9 mouse cellular contexts compared by ENCODE assay signal in genomic region chr4:41136454-41136805, GRCm38 (mm10). TPM values are rescaled to one million over a fixed set of nuclear protein-coding genes. Genes with fewer than 3 reads are reported as not detected.
A peak's percentile ranks its signal among the peaks of the same experiment; 100 is the strongest.
DNase-seq lines count a peak whose midpoint lies in the region; ATAC-seq and TF ChIP-seq lines count a peak whose summit lies in the region.
"Had no signal": no experiment of that assay in that cellular context is flagged by ENCODE, and none has a peak within 500 bp of the region (broad histone marks: within the 10 kb centered on the region; RNA-seq: fewer than 3 reads in every experiment).

No protein-coding gene starts in this region.

- peak overlapping the region; percentile 66 for H3K4me2 ChIP-seq in forebrain, postnatal 0 days (ENCODE audit: low read depth)
- peak overlapping the region; percentile 84 for H3K4me2 ChIP-seq in hindbrain, embryonic 16.5 days (ENCODE audit: low read length)
- peak overlapping the region; percentile 71 for H3K4me2 ChIP-seq in liver, embryonic 16.5 days (ENCODE audit: low read depth, low read length)

- no peaks in the 10 kb centered on the region for H3K9me3 ChIP-seq in forebrain, postnatal 0 days (ENCODE audit: low read length)
- H3K9me3 ChIP-seq in hindbrain, embryonic 16.5 days (ENCODE audit: control insufficient read depth, low read length): no peaks in the 10 kb centered on the region
- H3K9me3 ChIP-seq in liver, embryonic 16.5 days (replicated peaks; ENCODE audit: control insufficient read depth, low read length): no peaks in the 10 kb centered on the region

- H3K36me3 ChIP-seq in forebrain, postnatal 0 days (ENCODE audit: insufficient read depth): no peaks in the 10 kb centered on the region
- H3K36me3 ChIP-seq in hindbrain, embryonic 16.5 days (ENCODE audit: control insufficient read depth, insufficient read depth, low read length): no peaks in the 10 kb centered on the region
- H3K36me3 ChIP-seq in liver, embryonic 16.5 days (ENCODE audit: control insufficient read depth, insufficient read depth): peaks cover 7% of the 10 kb centered on the region; the same call in 1 of the 2 replicates

- intact Hi-C loops in left cerebral cortex, postnatal 25 days (cut with DNase I): no loop called here

- no peak for TF ChIP-seq POLR2A in bone marrow macrophage, adult 2 months (IDR thresholded peaks at IDR 0.05; ENCODE audit: borderline replicate concordance, low read depth, low read length)

- H3K27me3 ChIP-seq in forebrain, postnatal 0 days (ENCODE audit: insufficient read depth, low read length): no peaks in the 10 kb centered on the region
- no peaks in the 10 kb centered on the region for H3K27me3 ChIP-seq in hindbrain, embryonic 16.5 days (replicated peaks; ENCODE audit: control insufficient read depth, insufficient read depth, low read length)
- H3K27me3 ChIP-seq in liver, embryonic 16.5 days (ENCODE audit: control insufficient read depth, insufficient read depth, low read depth, low read length): no peaks in the 10 kb centered on the region

- peak; percentile 3; the same call in 1 of the 2 replicates for ATAC-seq in frontal cortex, adult (ENCODE audit: low TSS enrichment)
- peak; percentile 1 for ATAC-seq in forebrain, postnatal 0 days
- ATAC-seq in hindbrain, embryonic 16.5 days: peak; percentile 19; the same call in 1 of the 2 replicates
- ATAC-seq in liver, embryonic 16.5 days (ENCODE audit: low read depth): peak; percentile 14

- H3K9ac ChIP-seq in forebrain, postnatal 0 days: peak overlapping the region; percentile 94
- H3K9ac ChIP-seq in hindbrain, embryonic 16.5 days (ENCODE audit: low read depth, low read length): peak overlapping the region; percentile 100
- H3K9ac ChIP-seq in liver, embryonic 16.5 days (ENCODE audit: low read depth, low read length): peak overlapping the region; percentile 98

- H3K4me1 ChIP-seq in bone marrow macrophage, adult 2 months (ENCODE audit: control insufficient read depth, insufficient read depth, low read length): peaks cover 27% of the 10 kb centered on the region
- peaks cover 10% of the 10 kb centered on the region; the same call in 1 of the 2 replicates for H3K4me1 ChIP-seq in forebrain, postnatal 0 days (ENCODE audit: insufficient read depth)
- H3K4me1 ChIP-seq in hindbrain, embryonic 16.5 days (ENCODE audit: control insufficient read depth, insufficient read depth, low read depth, low read length): peaks cover 8% of the 10 kb centered on the region
- H3K4me1 ChIP-seq in liver, embryonic 16.5 days (ENCODE audit: control insufficient read depth, low read depth, low read length): peaks cover 32% of the 10 kb centered on the region

- TF ChIP-seq CTCF in bone marrow macrophage, adult 2 months (IDR thresholded peaks at IDR 0.05; ENCODE audit: low read depth, low read length): no peak
- no peak for TF ChIP-seq CTCF in forebrain, postnatal 0 days (IDR thresholded peaks at IDR 0.05; ENCODE audit: low read depth)

- H3K27ac ChIP-seq in bone marrow macrophage, adult 2 months (ENCODE audit: insufficient read depth, low read depth, low read length): peak overlapping the region; percentile 84
- H3K27ac ChIP-seq in forebrain, postnatal 0 days (ENCODE audit: low read depth, low read length): peak overlapping the region; percentile 96
- H3K27ac ChIP-seq in hindbrain, embryonic 16.5 days (ENCODE audit: low read depth, low read length): peak overlapping the region; percentile 97
- peak overlapping the region; percentile 95 for H3K27ac ChIP-seq in liver, embryonic 16.5 days (ENCODE audit: low read length)

- WGBS in forebrain, postnatal 0 days: 0% methylated on average over 4 of the region's 4 CpGs
- WGBS in hindbrain, embryonic 16.5 days: 0% methylated on average over 4 of the region's 4 CpGs
- 1% methylated on average over 4 of the region's 4 CpGs for WGBS in liver, embryonic 16.5 days (ENCODE audit: insufficient replicate concordance)

- peak overlapping the region; percentile 96 for H3K4me3 ChIP-seq in bone marrow macrophage, adult 2 months (ENCODE audit: insufficient read depth, low read length)
- H3K4me3 ChIP-seq in forebrain, postnatal 0 days (ENCODE audit: low read depth, low read length): peak overlapping the region; percentile 94
- H3K4me3 ChIP-seq in hindbrain, embryonic 16.5 days (ENCODE audit: low read length): peak overlapping the region; percentile 95
- peak overlapping the region; percentile 89 for H3K4me3 ChIP-seq in liver, embryonic 16.5 days (ENCODE audit: low read depth, low read length)

- no peak for DNase-seq in frontal cortex, postnatal 25 days (ENCODE audit: low spot score in 2 of 2)
- DNase-seq in forebrain, postnatal 0 days: no peak
- peak; percentile 25 for DNase-seq in ovary, postnatal 14 days (ENCODE audit: low spot score)
- DNase-seq in left cerebral cortex, postnatal 25 days (ENCODE audit: low spot score in 2 of 2): no peak

RNA-seq across cellular contexts. Expression of gene Ube2r2, which starts 0.9 kb away (rescaled TPM):
- 129 and 135 TPM in 2 replicates for polyA plus RNA-seq in bone marrow macrophage, adult 2 months (2012; ENCODE audit: insufficient read depth, insufficient read length, missing spikeins)
- total RNA-seq in forebrain, postnatal 0 days (2014; rRNA removed): 55.8 and 67.6 TPM in 2 replicates
- polyA plus RNA-seq in forebrain, postnatal 0 days (2015; fragmentation: Nextera tagmentation; extraction: Ambion mirVana): 39.1 and 46.7 TPM in 2 replicates
- 42.7 and 54.3 TPM in 2 replicates for polyA plus RNA-seq in hindbrain, embryonic 16.5 days (2015; fragmentation: Nextera tagmentation; extraction: Ambion mirVana)
- 47.9 and 56.0 TPM in 2 replicates for polyA plus RNA-seq in liver, embryonic 16.5 days (2015; fragmentation: Nextera tagmentation; extraction: Ambion mirVana)
- 10 to 100 TPM; 84.1 to 87.1 TPM for total RNA-seq in left cerebral cortex, postnatal 25 days (2021)

RNA-seq across cellular contexts. Expression of gene Nol6, which starts 12.2 kb away (rescaled TPM):
- 11.8 and 12.6 TPM in 2 replicates for polyA plus RNA-seq in bone marrow macrophage, adult 2 months (2012; ENCODE audit: insufficient read depth, insufficient read length, missing spikeins)
- total RNA-seq in forebrain, postnatal 0 days (2014; rRNA removed): 54.3 and 81.8 TPM in 2 replicates
- polyA plus RNA-seq in forebrain, postnatal 0 days (2015; fragmentation: Nextera tagmentation; extraction: Ambion mirVana): 39.1 and 46.0 TPM in 2 replicates
- polyA plus RNA-seq in hindbrain, embryonic 16.5 days (2015; fragmentation: Nextera tagmentation; extraction: Ambion mirVana): 37.1 and 47.9 TPM in 2 replicates
- 8.5 and 10.1 TPM in 2 replicates for polyA plus RNA-seq in liver, embryonic 16.5 days (2015; fragmentation: Nextera tagmentation; extraction: Ambion mirVana)
- total RNA-seq in left cerebral cortex, postnatal 25 days (2021): 10 to 100 TPM; 80.2 to 89.6 TPM

RNA-seq across cellular contexts. Expression of gene Aqp3, which starts 38.4 kb away (rescaled TPM):
- polyA plus RNA-seq in bone marrow macrophage, adult 2 months (2012; ENCODE audit: insufficient read depth, insufficient read length, missing spikeins): not detected in 2 replicates
- 0.23 TPM in 1 of 2 replicates, not detected in the other for total RNA-seq in forebrain, postnatal 0 days (2014; rRNA removed)
- 0.13 and 0.36 TPM in 2 replicates for polyA plus RNA-seq in forebrain, postnatal 0 days (2015; fragmentation: Nextera tagmentation; extraction: Ambion mirVana)
- 0.16 TPM in 1 of 2 replicates, not detected in the other for polyA plus RNA-seq in hindbrain, embryonic 16.5 days (2015; fragmentation: Nextera tagmentation; extraction: Ambion mirVana)
- 10.4 and 11.4 TPM in 2 replicates for polyA plus RNA-seq in liver, embryonic 16.5 days (2015; fragmentation: Nextera tagmentation; extraction: Ambion mirVana)
- not detected for total RNA-seq in left cerebral cortex, postnatal 25 days (2021)
- total RNA-seq: layer of hippocampus, postnatal 36 days had no signal
